Mouse (Mus musculus): ENCODE data around the gene Eral1. TPM values are rescaled to one million over a fixed set of nuclear protein-coding genes. Genes with fewer than 3 reads are reported as not detected.
A peak's percentile ranks its signal among the peaks of the same experiment; 100 is the strongest.

Eral1 gene
- polyA plus RNA-seq (2015; fragmentation: Nextera tagmentation; extraction: Ambion mirVana) = 15.0 and 15.4 TPM in 2 replicates

DNA sequence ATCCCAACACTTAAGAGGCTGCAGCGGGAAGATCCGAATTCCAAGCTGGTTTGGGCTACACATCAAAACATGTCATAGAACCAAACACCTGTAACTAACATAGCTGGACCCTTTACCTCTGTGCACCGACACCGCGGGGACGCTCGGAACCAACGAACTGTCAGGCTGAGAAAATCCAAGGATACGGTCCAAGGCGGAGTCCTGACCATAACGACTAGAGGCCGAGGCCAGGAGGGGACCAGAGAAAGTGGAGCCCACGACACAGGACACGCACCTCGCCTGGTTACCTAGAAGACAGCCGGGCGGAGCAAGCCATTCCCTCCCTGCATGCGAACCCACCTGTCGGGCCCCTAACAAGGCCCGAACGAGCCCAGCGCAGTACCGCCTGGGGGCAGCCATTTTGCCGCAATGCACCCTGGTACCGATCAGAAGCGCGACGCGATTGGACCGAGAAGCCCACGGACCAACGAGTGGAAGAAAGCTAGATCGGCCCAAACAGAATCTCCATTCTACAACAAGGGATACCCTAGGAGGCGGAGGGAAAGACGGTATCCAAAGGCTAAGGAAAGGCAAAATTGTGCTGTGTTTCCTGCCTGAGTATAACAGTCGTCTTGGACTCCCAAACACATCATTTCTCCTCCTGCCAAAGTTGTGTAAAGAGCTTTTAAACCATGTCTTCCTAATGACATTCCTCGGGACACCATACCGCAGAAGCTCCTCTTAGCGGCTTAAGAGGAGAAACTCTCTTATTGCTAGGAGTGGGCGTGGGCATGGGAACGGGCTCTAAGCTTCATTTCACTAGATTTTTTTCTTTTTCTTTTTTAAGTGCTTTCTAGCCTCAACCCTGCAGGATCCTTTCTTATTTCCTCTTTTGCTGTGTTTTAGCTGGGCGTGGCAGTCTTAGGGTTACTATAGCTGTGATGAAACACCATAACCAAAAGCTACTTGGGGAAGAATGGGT is at the start of gene Eral1:
Gene Eral1 (minus strand): TSS at position 423 of the 961 bp plus-strand sequence.

DNA sequence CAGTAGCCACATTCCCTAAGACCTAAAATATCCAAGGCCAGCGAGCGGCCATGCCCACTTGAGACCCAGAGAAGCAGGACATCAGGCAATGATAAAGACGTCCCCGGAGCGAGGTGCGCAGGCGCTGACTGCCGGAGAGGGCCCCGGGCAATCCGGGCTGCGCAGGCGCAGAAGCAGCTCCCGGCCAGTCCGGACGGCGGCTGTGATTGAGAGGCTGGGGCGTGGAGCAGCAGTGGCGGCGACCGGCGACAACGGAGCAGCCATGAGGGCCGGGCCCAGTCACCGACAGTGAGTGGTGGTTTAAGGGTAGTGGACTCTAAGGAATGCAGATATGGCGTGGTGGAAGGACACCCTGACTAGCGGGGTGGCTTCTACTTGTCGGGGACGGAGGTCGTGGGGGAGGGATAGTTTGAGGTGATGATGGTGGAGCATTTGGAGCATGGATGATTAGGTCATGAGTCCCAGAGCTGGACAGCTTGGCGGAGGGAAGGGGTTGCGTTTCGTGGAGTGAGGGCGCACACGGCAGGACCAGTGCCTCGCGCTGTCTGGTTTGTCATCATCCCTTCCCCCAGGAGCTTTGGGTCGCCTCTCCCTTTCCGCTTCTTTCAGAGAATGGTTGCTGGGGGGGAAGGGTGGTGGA is 14.4 kb upstream of the Eral1 start, which contains the start of gene Fam222b:
Gene Fam222b (plus strand): TSS at position 157 of the 640 bp plus-strand sequence.

DNA sequence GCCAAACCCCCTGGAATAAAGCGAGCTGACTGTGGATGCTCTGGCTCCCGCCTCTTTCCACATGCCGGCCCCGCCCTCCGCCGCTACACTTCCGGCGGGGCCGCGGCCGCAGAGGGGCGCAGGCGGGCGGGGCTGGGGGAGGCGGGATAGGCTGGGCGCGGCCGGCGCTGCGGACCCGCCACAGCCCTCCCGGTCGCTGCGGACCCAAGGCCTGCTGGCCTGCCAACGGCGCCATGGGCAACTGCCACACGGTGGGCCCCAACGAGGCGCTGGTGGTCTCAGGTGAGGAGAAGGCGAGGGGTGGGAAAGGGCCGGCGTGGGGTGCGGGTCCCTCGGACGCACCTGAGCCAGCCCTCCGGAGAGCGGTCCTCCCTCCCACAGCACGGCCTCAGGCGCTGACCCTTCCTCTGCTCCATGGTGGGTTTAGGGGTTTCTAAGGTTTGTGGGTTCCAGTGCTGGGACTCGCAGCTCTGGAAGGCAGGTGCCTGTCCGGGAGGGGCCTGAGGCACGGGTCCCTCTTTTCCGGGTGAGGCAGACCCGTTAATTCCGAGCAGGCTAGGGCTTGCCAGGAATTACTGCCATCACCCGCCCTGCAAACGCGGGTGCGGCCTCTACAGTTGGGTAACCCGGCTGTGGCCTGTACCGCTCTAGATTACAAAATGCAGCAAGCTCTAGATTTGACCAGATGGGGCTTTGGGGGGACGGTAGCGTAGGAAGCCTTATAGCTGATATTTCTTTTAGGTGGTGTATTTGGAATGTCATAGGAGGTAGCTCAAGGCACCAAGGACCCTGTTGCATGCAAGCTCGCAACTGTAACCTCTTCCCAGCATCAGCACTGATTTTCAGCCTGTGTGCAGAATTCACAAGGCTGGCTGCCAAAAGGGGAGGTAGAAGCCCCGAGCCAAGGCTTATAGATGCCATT is 42.1 kb downstream of the Eral1 start, which contains the start of gene Flot2:
Gene Flot2 (plus strand): TSS at position 101 of the 922 bp plus-strand sequence.

DNA sequence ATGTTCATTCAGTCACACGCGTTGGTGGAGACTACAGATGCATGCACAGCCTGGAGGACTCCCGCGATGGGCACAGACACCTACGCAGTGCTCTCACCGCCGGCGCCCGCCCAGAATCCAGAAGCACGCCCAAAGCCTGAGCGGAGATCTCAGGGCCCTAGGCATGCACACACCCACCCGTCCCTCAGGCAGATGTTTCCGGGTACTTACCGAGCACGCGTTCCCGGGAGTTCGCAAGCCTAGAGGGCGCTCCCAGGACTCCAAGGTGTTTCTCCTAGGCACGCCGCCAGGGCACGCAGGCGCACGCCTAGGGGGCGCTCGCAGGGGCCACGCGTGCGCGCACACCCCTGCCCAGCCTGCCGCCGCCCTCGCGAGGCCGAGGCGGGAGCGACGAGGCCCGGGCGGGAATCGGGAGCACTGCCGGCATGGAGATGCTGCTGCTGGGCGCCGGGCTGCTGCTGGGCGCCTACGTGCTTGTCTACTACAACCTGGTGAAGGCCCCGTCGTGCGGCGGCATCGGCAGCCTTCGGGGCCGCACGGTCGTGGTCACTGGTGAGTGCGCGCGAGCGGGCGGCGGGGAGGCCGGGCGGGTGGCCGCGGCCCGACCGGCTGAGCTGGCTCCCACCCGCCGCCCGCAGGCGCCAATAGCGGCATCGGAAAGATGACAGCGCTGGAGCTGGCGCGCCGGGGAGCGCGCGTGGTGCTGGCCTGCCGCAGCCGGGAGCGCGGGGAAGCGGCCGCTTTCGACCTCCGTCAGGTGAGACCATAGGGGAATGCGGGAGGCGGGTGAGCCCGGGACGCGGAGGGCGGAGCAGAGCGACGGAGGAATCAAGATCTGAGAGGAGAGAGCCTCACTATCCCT is 48.0 kb downstream of the Eral1 start, which contains the start of gene Dhrs13:
Gene Dhrs13 (plus strand): TSS at position 334 of the 862 bp plus-strand sequence.

MicroRNAs within 50 kb of the gene (microRNA counts, 519-probe panel; counts per million panel counts)
- microRNA mmu-miR-144 = 5,374 counts per million, percentile 96 among the panel's probes with 10 or more counts
- 5,421 counts per million, percentile 96 among the panel's probes with 10 or more counts for microRNA mmu-miR-451

Small RNA genes lying within 50 kb of the gene (microRNA-seq; reads per million reads assigned to microRNA genes)
- gene Mir144 (665 reads per million, percentile 67 among the genes with 10 or more reads in this experiment), gene Mir451a (not detected), gene Mir451b (not detected)

Other genes with a start within 250 kb of the Eral1 start
- 0.23 and 0.34 TPM in 2 replicates for gene Pipox, start 186.3 kb downstream of the Eral1 start, polyA plus RNA-seq (2015; fragmentation: Nextera tagmentation; extraction: Ambion mirVana)
- 0.06 and 0.13 TPM in 2 replicates for gene Sez6, start 149.6 kb downstream of the Eral1 start, polyA plus RNA-seq (2015; fragmentation: Nextera tagmentation; extraction: Ambion mirVana)
- 10.0 and 12.4 TPM in 2 replicates for gene Phf12, start 97.6 kb downstream of the Eral1 start, polyA plus RNA-seq (2015; fragmentation: Nextera tagmentation; extraction: Ambion mirVana)
- gene Dhrs13, start 48.1 kb downstream of the Eral1 start, polyA plus RNA-seq (2015; fragmentation: Nextera tagmentation; extraction: Ambion mirVana) = 8.7 and 9.8 TPM in 2 replicates
- 99.5 and 107 TPM in 2 replicates for gene Flot2, start 42.5 kb downstream of the Eral1 start, polyA plus RNA-seq (2015; fragmentation: Nextera tagmentation; extraction: Ambion mirVana)
- 10.2 and 10.3 TPM in 2 replicates for gene Fam222b, start 14.3 kb upstream of the Eral1 start, polyA plus RNA-seq (2015; fragmentation: Nextera tagmentation; extraction: Ambion mirVana)
- 16.6 and 16.7 TPM in 2 replicates for gene Traf4, start 85.2 kb upstream of the Eral1 start, polyA plus RNA-seq (2015; fragmentation: Nextera tagmentation; extraction: Ambion mirVana)
- gene Nek8, start 96.3 kb upstream of the Eral1 start, polyA plus RNA-seq (2015; fragmentation: Nextera tagmentation; extraction: Ambion mirVana) = 11.1 and 11.4 TPM in 2 replicates
- gene Tlcd1, start 96.3 kb upstream of the Eral1 start, polyA plus RNA-seq (2015; fragmentation: Nextera tagmentation; extraction: Ambion mirVana) = 15.2 and 16.2 TPM in 2 replicates
- 1,049 and 1,108 TPM in 2 replicates for gene Rpl23a, start 103.2 kb upstream of the Eral1 start, polyA plus RNA-seq (2015; fragmentation: Nextera tagmentation; extraction: Ambion mirVana)
- gene Rab34, start 108.0 kb upstream of the Eral1 start, polyA plus RNA-seq (2015; fragmentation: Nextera tagmentation; extraction: Ambion mirVana) = 90.4 and 94.1 TPM in 2 replicates
- 1.9 and 2.5 TPM in 2 replicates for gene Proca1, start 113.0 kb upstream of the Eral1 start, polyA plus RNA-seq (2015; fragmentation: Nextera tagmentation; extraction: Ambion mirVana)
- 82.5 and 98.5 TPM in 2 replicates for gene Sdf2, start 165.4 kb upstream of the Eral1 start, polyA plus RNA-seq (2015; fragmentation: Nextera tagmentation; extraction: Ambion mirVana)
- 14.5 and 14.6 TPM in 2 replicates for gene Supt6, start 165.6 kb upstream of the Eral1 start, polyA plus RNA-seq (2015; fragmentation: Nextera tagmentation; extraction: Ambion mirVana)
- 59.6 and 69.9 TPM in 2 replicates for gene 2610507B11Rik, start 181.4 kb upstream of the Eral1 start, polyA plus RNA-seq (2015; fragmentation: Nextera tagmentation; extraction: Ambion mirVana)
- gene BC030499, start 210.5 kb upstream of the Eral1 start, polyA plus RNA-seq (2015; fragmentation: Nextera tagmentation; extraction: Ambion mirVana) = 0.21 and 0.30 TPM in 2 replicates
- gene Spag5, start 221.1 kb upstream of the Eral1 start, polyA plus RNA-seq (2015; fragmentation: Nextera tagmentation; extraction: Ambion mirVana) = 4.7 and 7.4 TPM in 2 replicates
- gene Aldoc, start 242.6 kb upstream of the Eral1 start, polyA plus RNA-seq (2015; fragmentation: Nextera tagmentation; extraction: Ambion mirVana) = 8.1 and 10.6 TPM in 2 replicates
- 41.8 and 43.6 TPM in 2 replicates for gene Pigs, start 248.0 kb upstream of the Eral1 start, polyA plus RNA-seq (2015; fragmentation: Nextera tagmentation; extraction: Ambion mirVana)

Measured in urinary bladder, postnatal 0 days (tissue).